Mouse (Mus musculus) cerebellum, adult 2 months (tissue): Measurements from ENCODE around the gene Ppargc1a.

Experiments used
- CTCF ChIP-seq: fragments of 200-500 bp; IDR thresholded peaks from 2 replicates; pipeline ENCODE4 v1.5.1; 2011; ENCODE audit warnings: low read depth, mild to moderate bottlenecking, control low read depth, low read length, moderate library complexity, borderline replicate concordance; ENCODE audit not compliant: insufficient read depth
- POLR2A ChIP-seq: fragments of 200-500 bp; IDR thresholded peaks from 2 replicates; pipeline ENCODE4 v1.6.1; 2011; ENCODE audit warnings: low read length, control low read depth, borderline replicate concordance; ENCODE audit not compliant: insufficient read depth

- TF ChIP-seq CTCF (no peak), POLR2A (no peak)
Measured at GRCm38 (mm10) chr5:51531286-51531685, 36.2 kb downstream of the Ppargc1a start.
